ENCODE assay signal across 16 mouse cellular contexts in the genomic region with DNA sequence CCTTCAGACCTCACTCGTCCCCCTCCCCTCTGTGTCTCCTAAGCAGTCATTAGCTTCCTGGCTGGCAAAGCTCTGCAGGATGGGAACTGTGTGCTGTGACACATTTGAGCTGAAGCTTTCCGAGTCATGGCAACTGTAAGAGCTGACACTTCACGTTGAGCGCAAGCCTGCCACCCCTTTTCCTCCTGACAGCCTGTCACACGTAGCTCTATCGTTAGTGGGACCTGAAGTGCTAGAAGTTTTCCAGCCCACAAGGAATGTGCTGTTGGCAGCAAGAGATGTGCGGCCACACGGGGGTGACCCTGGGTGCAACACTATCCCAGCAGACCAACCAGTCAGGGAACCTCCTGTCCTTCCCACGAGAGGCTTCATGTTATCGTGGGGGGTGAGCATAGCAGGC. TPM values are rescaled to one million over a fixed set of nuclear protein-coding genes. Genes with fewer than 3 reads are reported as not detected.
DNase-seq lines count a peak whose midpoint lies in the region; ATAC-seq and TF ChIP-seq lines count a peak whose summit lies in the region.
"Had no signal": no experiment of that assay in that cellular context is flagged by ENCODE, and none has a peak within 500 bp of the region (broad histone marks: within the 10 kb centered on the region; RNA-seq: fewer than 3 reads in every experiment).

No protein-coding gene starts in this region.

- no peak overlapping the region for H3K9ac ChIP-seq in lung, embryonic 14.5 days
- no peak overlapping the region for H3K9ac ChIP-seq in heart, postnatal 0 days (replicated peaks; ENCODE audit: low read depth, low read length)
- H3K9ac ChIP-seq: liver, embryonic 15.5 days; stomach, embryonic 15.5 days had no signal

- no peaks in the 10 kb centered on the region for H3K9me3 ChIP-seq in lung, embryonic 14.5 days (ENCODE audit: low read depth, low read length)
- no peaks in the 10 kb centered on the region for H3K9me3 ChIP-seq in heart, postnatal 0 days (replicated peaks; ENCODE audit: control insufficient read depth, low read length)
- H3K9me3 ChIP-seq: liver, embryonic 15.5 days; stomach, embryonic 15.5 days had no signal

- DNase-seq in embryo, embryonic 10.5 days (ENCODE audit: low spot score) = peak; percentile 8
- DNase-seq in embryo, embryonic 10 days (ENCODE audit: low spot score) = no peak
- DNase-seq in lung, embryonic 14.5 days = peak; percentile 7
- DNase-seq in lung, adult 18-20 months = no peak
- DNase-seq in heart, adult 8-10 months (ENCODE audit: low spot score) = peak; percentile 7
- peak; percentile 39 for DNase-seq in heart, postnatal 0 days (ENCODE audit: low spot score)
- DNase-seq in thymus, postnatal 4 days = no peak
- DNase-seq: adrenal gland, postnatal 10 days; cerebellum, adult 9-10 months; kidney, adult 2 months had no signal

- H3K27me3 ChIP-seq in lung, embryonic 14.5 days (ENCODE audit: insufficient read depth, low read length) = peaks cover 33% of the 10 kb centered on the region
- no peaks in the 10 kb centered on the region for H3K27me3 ChIP-seq in heart, postnatal 0 days (ENCODE audit: control insufficient read depth, insufficient read depth, low read length)
- H3K27me3 ChIP-seq: liver, embryonic 15.5 days; stomach, embryonic 15.5 days had no signal

- no peak for ATAC-seq in lung, embryonic 14.5 days (ENCODE audit: insufficient read depth)
- ATAC-seq in heart, postnatal 0 days (ENCODE audit: insufficient read depth, low read depth) = peak; percentile 69
- ATAC-seq in megakaryocyte progenitor cell, adult 5-6 weeks (replicated peaks; ENCODE audit: poor library complexity) = no peak
- ATAC-seq: hindbrain, postnatal 0 days; midbrain, embryonic 16.5 days had no signal

- TF ChIP-seq CTCF in lung, embryonic 14.5 days (IDR thresholded peaks at IDR 0.05; ENCODE audit: low read depth) = no peak
- TF ChIP-seq CTCF in heart, postnatal 0 days (IDR thresholded peaks at IDR 0.05; ENCODE audit: low read depth) = peak; percentile 7; the same call in 1 of the 2 replicates

- no peak for TF ChIP-seq EP300 in heart, postnatal 0 days (IDR thresholded peaks at IDR 0.05; ENCODE audit: low read depth)

- no peak overlapping the region for H3K27ac ChIP-seq in lung, embryonic 14.5 days (ENCODE audit: low read depth)
- H3K27ac ChIP-seq in heart, postnatal 0 days (ENCODE audit: low read depth) = 0 out of 2 replicates have a peak overlapping the region, but pooled peaks have one; percentile 11
- H3K27ac ChIP-seq: hindbrain, postnatal 0 days; liver, embryonic 15.5 days; stomach, embryonic 15.5 days had no signal

- H3K36me3 ChIP-seq in lung, embryonic 14.5 days (ENCODE audit: insufficient read depth) = no peaks in the 10 kb centered on the region
- no peaks in the 10 kb centered on the region for H3K36me3 ChIP-seq in heart, postnatal 0 days (replicated peaks; ENCODE audit: control insufficient read depth, insufficient read depth, low read length)
- H3K36me3 ChIP-seq: liver, embryonic 15.5 days; stomach, embryonic 15.5 days had no signal

- 28% methylated on average over 10 of the region's 10 CpGs for WGBS in lung, embryonic 14.5 days
- 25% methylated on average over 10 of the region's 10 CpGs for WGBS in heart, postnatal 0 days

- no peaks in the 10 kb centered on the region for H3K4me1 ChIP-seq in lung, embryonic 14.5 days (ENCODE audit: insufficient read depth)
- H3K4me1 ChIP-seq in heart, postnatal 0 days (ENCODE audit: control insufficient read depth, insufficient read depth) = peaks cover 13% of the 10 kb centered on the region
- H3K4me1 ChIP-seq: liver, embryonic 15.5 days; stomach, embryonic 15.5 days had no signal

- no peak overlapping the region for H3K4me3 ChIP-seq in lung, embryonic 14.5 days (ENCODE audit: low read depth, low read length)
- no peak overlapping the region for H3K4me3 ChIP-seq in heart, postnatal 0 days (ENCODE audit: low read depth, low read length)
- H3K4me3 ChIP-seq: erythroblast, embryonic 14.5 days; liver, embryonic 15.5 days; stomach, embryonic 15.5 days had no signal

- no peak overlapping the region for H3K4me2 ChIP-seq in lung, embryonic 14.5 days
- H3K4me2 ChIP-seq in heart, postnatal 0 days (ENCODE audit: low read depth, low read length) = peak overlapping the region; percentile 21; the same call in 1 of the 2 replicates
- H3K4me2 ChIP-seq: liver, embryonic 15.5 days; stomach, embryonic 15.5 days had no signal

RNA-seq across cellular contexts. Expression of a gene that starts 51.3 kb away (rescaled TPM):
- 5.2 and 5.4 TPM in 2 replicates for polyA plus RNA-seq in lung, embryonic 14.5 days (2014; fragmentation: Nextera tagmentation; extraction: Ambion mirVana)
- 1 to 10 TPM; 4.8 to 6.6 (median 5.6) TPM for total RNA-seq in heart, adult 8-10 months (2022)
- 3.6 and 6.4 TPM in 2 replicates for total RNA-seq in heart, postnatal 0 days (2014; rRNA removed; ENCODE audit: low replicate concordance)
- polyA plus RNA-seq in heart, postnatal 0 days (2015; fragmentation: Nextera tagmentation; extraction: Ambion mirVana) = 5.4 and 7.0 TPM in 2 replicates
- 2.2 and 3.4 TPM in 2 replicates for total RNA-seq in megakaryocyte progenitor cell, adult 5-6 weeks (2015)
- total RNA-seq in megakaryocyte progenitor cell, adult 5-6 weeks (2017) = 1.7 and 1.8 TPM in 2 replicates

Comparison
In these comparisons a context has a peak if more than half of its experiments do, and no peak if none do; other contexts are left out.
1. DNase-seq: peak in embryo, embryonic 10.5 days (single experiment), lung, embryonic 14.5 days (single experiment), heart, adult 8-10 months (single experiment) and heart, postnatal 0 days (single experiment); none in embryo, embryonic 10 days (single experiment), lung, adult 18-20 months (0 of 2) and thymus, postnatal 4 days (single experiment).